Mouse (Mus musculus): ENCODE data around the gene Hoxb5. TPM values are rescaled to one million over a fixed set of nuclear protein-coding genes. Genes with fewer than 3 reads are reported as not detected.

Gene Hoxb5
- total RNA-seq, 2 experiments from 2014 or later, result 0.19 to 0.22 TPM

DNA sequence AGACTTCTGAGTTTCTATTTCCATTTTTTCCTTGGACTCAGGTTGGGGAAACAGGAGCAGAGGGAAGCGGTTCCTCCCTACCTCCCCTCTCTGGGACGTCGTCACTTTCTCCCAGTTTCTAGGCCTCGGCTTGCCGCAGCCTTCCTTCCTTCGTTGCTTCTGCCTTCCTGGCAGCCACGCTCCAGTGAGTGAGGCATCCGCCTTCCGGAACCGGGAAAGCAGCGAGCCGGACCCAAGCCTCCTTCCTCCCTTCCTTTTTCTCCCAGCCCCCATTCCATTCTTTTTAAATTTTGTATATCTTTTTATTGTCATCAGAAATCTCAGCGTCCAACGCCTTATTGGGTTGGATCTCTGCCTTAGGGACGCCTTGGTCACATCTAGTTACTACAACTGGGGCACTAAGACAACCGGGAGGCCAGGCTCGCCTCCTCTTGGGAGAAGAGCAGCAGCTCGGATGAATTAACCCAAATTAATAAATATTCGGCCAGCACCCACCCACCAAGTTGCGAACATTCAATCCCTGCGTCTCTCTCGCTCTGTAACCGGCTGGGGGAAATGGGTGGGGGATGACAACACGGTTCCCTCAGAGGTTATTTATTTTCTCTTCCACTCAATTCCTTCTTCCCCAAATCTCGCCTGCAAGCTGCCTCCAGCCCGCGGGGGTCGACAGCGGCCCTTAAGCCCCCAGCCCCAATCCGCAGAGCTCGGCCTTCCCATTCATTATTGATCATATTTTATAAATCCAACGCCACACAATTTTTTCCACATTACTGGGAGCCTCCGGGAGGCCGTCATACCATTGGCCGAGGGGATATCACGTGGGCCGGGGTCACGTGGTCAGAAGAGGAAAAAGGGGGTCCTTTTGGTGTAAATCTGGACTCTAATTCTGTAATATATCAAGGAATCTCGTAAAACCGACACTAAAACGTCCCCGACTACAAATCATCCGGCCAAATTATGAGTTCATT, 17.1 kb upstream of the Hoxb5 start, which contains the start of gene Hoxb7:
Gene Hoxb7 (plus strand): TSS at position 853 of the 968 bp plus-strand sequence.
- no peak for DNase-seq
- intact Hi-C loops (cut with DNase I), result no loop called here

GRCm38 (mm10) chr11:96286739-96287385, 16.3 kb upstream of the Hoxb5 start:
- DNase-seq, result no peak
- intact Hi-C loops (cut with DNase I), result no loop called here

GRCm38 (mm10) chr11:96287411-96287810, 15.7 kb upstream of the Hoxb5 start:
- intact Hi-C loops (cut with DNase I), result no loop called here
- DNase-seq, result no peak

DNA sequence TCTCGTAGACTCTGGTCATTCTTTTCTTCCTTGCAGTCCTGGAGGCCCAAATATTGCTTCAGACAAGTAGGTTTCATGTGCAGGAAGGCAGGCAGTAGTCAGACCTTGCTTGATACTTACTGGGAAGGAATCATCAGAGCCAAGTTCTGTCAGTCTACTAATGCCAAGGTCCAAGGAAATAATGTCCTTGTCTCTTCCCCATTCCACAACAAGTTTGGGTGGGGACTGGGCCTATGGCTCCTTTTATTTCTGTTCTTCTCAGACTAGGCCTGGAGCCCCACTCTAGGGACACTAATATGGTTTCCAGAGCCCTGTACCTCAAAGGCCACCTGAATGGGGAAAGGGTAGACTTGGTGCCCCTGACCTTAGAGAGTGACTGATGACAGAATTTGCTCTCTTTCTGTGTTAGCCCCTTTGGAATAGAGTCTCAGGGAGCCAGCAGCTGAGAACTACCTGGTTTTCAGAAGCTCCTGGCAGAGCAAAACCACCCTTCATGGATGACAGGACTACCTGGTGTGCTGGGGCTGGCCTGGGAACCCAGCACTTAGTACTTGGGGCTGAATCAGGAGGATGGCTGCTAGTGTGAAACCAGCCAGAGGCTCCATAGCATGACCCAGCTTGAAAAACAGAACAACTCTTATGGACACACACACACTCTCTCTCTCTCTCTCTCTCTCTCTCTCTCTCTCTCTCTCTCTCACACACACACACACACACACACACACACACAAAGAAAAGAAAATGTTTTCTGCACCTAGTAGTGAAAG, 14.5 kb upstream of the Hoxb5 start:
- DNase-seq, result no peak
- intact Hi-C loops (cut with DNase I), result no loop called here

- no peak for DNase-seq
- intact Hi-C loops (cut with DNase I), result no loop called here
Observed at GRCm38 (mm10) chr11:96289293-96289692, 13.8 kb upstream of the Hoxb5 start.

DNA sequence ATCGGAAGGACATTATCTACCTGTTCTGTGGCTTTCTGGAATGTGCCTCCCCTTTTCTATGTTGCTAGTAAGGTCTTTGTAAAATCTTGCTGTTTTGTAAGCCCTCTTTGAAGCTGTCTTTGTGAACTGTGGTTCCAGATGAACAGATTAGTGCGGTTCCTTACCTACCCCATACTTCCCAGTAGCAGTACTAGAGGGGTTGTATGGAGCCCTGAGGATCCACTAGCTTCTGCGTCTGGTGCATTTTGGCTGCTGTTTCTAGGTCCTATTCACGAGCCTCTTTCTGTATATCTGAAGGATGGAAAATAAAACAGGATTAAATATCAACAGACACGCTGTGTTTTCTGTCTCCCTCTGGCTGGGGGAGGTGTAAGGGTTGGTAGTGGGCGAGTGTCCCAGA, 13.3 kb upstream of the Hoxb5 start:
- intact Hi-C loops (cut with DNase I), result no loop called here

DNA sequence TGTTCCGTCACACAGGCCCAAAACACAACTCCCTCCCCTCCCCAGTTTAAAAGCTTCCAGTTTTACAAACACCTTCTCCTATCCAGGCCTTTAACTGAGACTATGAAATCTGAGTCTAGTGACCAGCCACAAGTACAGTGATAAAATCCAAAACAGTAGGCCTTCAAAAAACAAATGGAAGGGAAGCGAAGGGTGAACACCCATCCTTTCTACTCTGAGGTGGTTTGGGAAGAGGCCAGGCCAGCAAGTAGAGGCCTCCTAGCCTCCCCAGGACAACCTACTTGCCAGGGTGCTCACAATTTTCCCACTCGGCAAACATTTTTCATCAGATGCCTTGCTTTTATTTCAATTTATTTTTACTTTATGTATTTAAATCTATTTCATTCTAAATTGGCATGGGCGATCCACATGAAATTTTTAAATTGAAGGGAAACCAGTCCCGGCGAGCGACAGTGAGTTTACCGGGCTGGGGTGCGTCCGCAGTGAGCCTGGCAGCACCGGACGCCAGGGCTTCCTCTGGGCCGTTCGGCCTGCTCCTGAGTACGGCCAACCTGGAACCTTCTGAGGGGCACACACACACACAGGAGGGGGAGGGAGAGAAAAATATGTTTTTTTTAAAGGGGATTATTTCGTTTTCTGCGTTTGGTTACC, 12.3 kb upstream of the Hoxb5 start:
- DNase-seq, result no peak
- intact Hi-C loops (cut with DNase I), result no loop called here

More for the DNA sequence above, 13.3 kb upstream of the Hoxb5 start:
- no peak for DNase-seq

- no peak for DNase-seq
- intact Hi-C loops (cut with DNase I), result no loop called here
Observed at GRCm38 (mm10) chr11:96291681-96292564, 11.2 kb upstream of the Hoxb5 start, which contains the start of gene Hoxb6. Gene Hoxb6, plus strand, starts transcription at chr11:96292476.

DNA sequence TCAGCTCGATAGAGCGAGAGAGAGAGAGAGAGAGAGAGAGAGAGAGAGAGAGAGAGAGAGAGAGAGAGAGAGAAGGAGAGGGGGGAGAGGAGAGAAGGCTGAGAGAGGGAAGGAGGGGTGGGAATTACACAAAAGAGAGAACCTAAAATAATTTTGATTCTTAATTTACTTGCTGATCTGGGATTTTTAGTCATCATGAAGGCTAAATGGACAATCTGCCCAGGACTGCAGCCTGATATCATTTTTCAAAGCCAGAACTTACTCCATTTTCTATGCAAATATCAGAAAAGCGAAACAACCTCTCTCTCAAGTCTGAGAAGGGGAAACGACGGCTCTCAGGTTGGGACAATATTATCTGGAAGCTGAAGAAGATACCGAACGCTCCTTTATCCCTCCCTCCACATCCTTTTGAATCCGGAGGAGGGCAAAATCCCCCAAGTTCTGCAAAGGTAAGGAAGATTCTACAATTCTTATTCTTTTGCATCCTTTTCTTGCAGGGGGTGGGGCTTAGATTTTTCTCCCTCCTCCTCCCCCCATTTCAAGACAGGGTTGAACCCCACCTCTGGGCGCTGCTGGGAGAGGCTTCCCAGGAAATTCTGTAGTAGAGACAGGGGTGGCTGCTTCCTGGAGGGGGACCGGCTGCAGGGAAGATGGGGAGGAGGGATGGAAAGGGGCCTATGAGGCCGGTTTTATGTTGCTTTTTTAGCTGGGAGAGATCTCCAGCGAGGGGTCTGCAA, 10.4 kb upstream of the Hoxb5 start:
- intact Hi-C loops (cut with DNase I), result no loop called here
- DNase-seq, result no peak

DNA sequence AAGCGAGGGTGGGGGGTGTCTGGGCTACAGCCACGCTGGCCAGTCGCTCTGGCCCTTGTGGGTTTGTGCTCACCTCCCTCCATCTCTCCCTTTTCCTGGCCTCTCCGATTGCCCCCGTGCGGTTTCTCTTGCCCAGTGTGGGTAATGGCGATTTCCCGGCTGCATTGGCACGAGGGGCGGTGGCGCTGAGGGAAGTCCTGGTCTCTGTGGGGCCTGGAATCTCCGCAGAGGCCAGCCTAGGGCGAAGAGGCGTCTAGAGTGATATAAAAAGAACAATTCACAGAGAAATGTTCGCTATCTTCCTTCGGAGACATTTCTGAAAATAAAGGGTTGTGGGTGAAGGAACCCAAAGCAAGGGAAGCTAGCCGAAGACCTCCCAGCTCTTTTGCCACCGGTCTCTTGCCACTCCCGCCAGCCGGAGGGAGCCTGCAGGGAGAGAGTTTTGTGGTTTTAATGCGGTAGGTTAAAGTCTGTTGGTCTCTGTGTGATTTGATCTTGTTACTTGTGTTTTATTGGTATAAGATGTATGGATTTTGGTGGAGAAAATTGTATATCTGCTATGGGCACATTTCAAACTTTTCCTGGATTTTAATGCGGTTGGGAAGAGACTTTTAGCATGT, 9.7 kb upstream of the Hoxb5 start:
- no peak for DNase-seq
- intact Hi-C loops (cut with DNase I), result no loop called here

DNA sequence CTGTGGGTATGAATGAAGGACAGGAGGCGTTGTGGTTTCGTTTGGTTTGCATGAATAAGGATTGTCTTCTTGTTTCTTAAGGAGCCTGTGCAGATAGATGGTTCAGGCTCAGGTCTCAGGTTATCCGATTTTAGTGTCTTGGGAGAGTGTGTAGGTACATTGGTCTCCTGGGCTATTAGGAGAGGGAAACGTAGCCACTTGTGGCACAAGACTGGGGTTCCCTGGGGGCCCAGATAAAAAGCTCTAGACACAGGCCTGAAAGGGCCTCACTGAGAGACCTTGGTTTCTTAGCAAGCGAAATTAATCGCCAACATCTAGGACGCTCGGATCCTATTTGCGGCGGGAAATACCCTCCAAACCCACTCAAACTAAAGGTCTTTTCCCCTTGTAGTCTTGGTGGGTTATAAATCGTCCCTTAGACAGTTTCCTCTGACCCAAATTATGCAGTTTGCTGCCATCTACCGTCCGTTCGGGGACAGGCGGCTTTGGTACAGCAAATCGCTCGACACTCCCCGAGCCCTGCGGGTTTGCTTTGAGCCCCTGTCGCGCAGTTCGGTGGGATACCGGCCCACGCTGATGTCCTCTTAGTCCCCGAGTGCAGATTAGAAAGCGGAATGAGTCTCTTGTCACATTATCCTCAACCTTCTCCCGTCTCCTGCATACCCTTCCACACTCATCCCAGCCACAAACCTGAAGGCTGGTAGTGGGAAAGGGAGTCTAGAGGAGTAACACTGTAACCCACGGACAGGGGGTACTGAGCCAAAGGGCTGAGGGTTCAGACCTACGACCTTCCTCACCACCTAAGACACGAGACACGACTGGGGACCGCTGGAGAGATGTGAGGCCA, 8.7 kb upstream of the Hoxb5 start:
- DNase-seq, result peak; percentile 69 to 74
- intact Hi-C loops (cut with DNase I), result loop anchor here (2.0 kb wide), 1 partner anchor 14 kb away; the partner anchor contains the start of gene Hoxb8

GRCm38 (mm10) chr11:96295092-96295835, 7.9 kb upstream of the Hoxb5 start:
- DNase-seq, result no peak
- intact Hi-C loops (cut with DNase I), result loop anchor here (2.0 kb wide), 1 partner anchor 14 kb away; the partner anchor contains the start of gene Hoxb8

GRCm38 (mm10) chr11:96296997-96297396, 6.1 kb upstream of the Hoxb5 start:
- no peak for DNase-seq
- intact Hi-C loops (cut with DNase I), result no loop called here

DNA sequence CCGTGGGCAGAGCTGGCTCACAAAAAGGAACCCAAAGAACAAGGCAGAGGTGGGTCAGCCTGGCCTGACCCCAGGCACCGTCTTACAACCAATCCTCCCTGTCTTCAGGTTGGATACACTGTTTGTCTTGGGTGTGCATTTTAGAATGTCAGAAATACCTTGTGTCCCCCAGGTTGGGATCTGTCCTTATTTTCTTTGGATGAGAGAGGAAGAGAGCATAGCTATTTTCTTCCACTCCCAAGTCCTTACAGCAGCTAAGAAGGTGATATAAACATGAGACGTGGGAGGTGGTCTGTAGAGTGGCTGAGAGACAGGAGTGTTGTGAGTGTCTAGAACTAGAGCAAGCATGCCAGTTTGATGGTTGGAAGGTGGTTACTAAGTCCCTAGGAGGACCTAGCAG, 5.7 kb upstream of the Hoxb5 start:
- DNase-seq, result no peak
- intact Hi-C loops (cut with DNase I), result no loop called here

DNA sequence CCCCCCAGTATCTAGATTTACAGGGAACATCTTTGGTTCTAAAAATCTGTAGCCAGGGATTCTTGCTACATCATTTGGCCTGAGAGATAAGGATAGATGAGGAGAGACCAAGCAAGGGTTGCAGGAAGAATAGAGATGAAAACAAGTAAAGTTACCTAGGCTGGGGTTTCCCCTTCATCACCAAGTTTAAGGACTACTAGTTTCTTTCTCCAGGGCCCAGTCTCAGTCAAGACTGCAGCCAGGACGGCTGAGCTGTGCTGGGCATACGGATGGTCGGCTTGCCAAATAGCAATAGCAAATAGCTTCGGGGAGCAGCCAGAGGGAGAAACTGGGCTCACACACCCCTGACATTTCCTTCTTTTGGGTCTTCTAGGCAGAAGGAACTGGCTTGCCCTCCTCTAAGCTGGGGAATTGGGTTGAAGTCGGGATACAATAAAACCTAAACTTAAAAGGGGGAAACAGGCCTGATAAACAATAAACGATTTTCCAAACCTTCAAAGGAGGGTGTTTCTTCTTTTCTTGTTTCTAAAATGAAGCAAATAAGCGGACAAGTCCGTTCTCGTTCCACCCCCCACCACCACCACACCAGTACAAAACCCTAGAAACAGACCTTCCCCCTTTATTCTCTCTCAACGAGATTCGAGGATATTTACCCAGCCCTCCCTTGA, 5.0 kb upstream of the Hoxb5 start:
- no peak for DNase-seq
- intact Hi-C loops (cut with DNase I), result no loop called here

All from heart, postnatal 36 days (tissue).